Mouse (Mus musculus) cortical plate, adult 2 months (tissue): ENCODE results near the gene Krtap10-4.

Source experiments
- CTCF ChIP-seq: fragments of 200-500 bp; IDR thresholded peaks from 2 replicates; pipeline ENCODE4 v1.5.1; 2011; ENCODE audit warnings: mild to moderate bottlenecking, control low read depth, low read length; ENCODE audit not compliant: insufficient read depth; ENCODE audit errors: extremely low read depth
- POLR2A ChIP-seq: fragments of 200-500 bp; IDR thresholded peaks from 2 replicates; pipeline ENCODE4 v1.6.1; 2011; ENCODE audit warnings: mild to moderate bottlenecking, low read length, control low read depth; ENCODE audit not compliant: insufficient read depth; ENCODE audit errors: extremely low read depth

- no peak for TF ChIP-seq CTCF
- TF ChIP-seq POLR2A, result no peak
Measured at GRCm38 (mm10) chr10:77788621-77789020, 38.3 kb downstream of the Krtap10-4 start.
